Mouse (Mus musculus) midbrain, embryonic 11.5 days (tissue): ENCODE measurements around the gene Ing1. TPM values are rescaled to one million over a fixed set of nuclear protein-coding genes. Genes with fewer than 3 reads are reported as not detected.

ENCODE experiments used
- ATAC-seq: fragments of 200-750 bp; cut with Nextera tagmentation; 2 replicates; pipeline ENCODE4 v1.8.0; 2017; ENCODE audit warnings: moderate TSS enrichment, moderate library complexity; ENCODE audit not compliant: low FRiP score
- DNase-seq: peaks from one replicate; pipeline ENCODE4 v3.0.0; 2015; ENCODE audit warnings: low spot score; ENCODE audit errors: missing footprints
- H3K27ac ChIP-seq: fragments of 300-500 bp; sonication (generic); 2 replicates; pipeline ENCODE4 v1.5.1; 2014; ENCODE audit warnings: low read depth, low read length
- H3K27me3 ChIP-seq: fragments of 300-500 bp; sonication (generic); 2 replicates; pipeline ENCODE4 v1.6.1; 2014; ENCODE audit warnings: mild to moderate bottlenecking, low read length, moderate library complexity, mixed read lengths; ENCODE audit not compliant: control insufficient read depth, insufficient read depth
- H3K36me3 ChIP-seq: fragments of 300-500 bp; sonication (generic); 2 replicates; pipeline ENCODE4 v1.6.1; 2014; ENCODE audit warnings: mild to moderate bottlenecking, low read length, moderate library complexity, mixed read lengths; ENCODE audit not compliant: control insufficient read depth, insufficient read depth
- H3K4me1 ChIP-seq: fragments of 300-500 bp; sonication (generic); 2 replicates; pipeline ENCODE4 v1.6.1; 2014; ENCODE audit warnings: low read length; ENCODE audit not compliant: control insufficient read depth, insufficient read depth
- H3K4me2 ChIP-seq: fragments of 300-500 bp; sonication (generic); 2 replicates; pipeline ENCODE4 v1.6.1; 2014; ENCODE audit warnings: mild to moderate bottlenecking, moderate library complexity
- H3K4me3 ChIP-seq: fragments of 300-500 bp; sonication (generic); 2 replicates; pipeline ENCODE4 v1.5.1; 2014; ENCODE audit warnings: low read depth, low read length
- H3K9ac ChIP-seq: fragments of 300-500 bp; sonication (generic); 2 replicates; pipeline ENCODE4 v1.6.1; 2014; ENCODE audit warnings: low read length
- H3K9me3 ChIP-seq: fragments of 300-500 bp; sonication (generic); 2 replicates; pipeline ENCODE4 v1.6.1; 2016; ENCODE audit warnings: low read length; ENCODE audit not compliant: control insufficient read depth
- WGBS: fragments of 180-500 bp; shearing (Covaris S2); extraction: QIAGEN DNeasy Blood & Tissue Kit; methylation state at CpG from one replicate; pipeline ENCODE4 v1.1.7; 2014; 5-methylcytosine and 5-hydroxymethylcytosine counted together
- polyA plus RNA-seq: library from polyadenylated mRNA; unstranded; fragments of >200 nt; fragmentation: Nextera tagmentation; extraction: Ambion mirVana; gene quantifications from 2 replicates; pipeline ENCODE4 v1.2.1, GENCODE M21; 2014

Gene Ing1
- polyA plus RNA-seq, 1 experiment from 2014 or later, result 48.1 TPM

GRCm38 (mm10) chr8:11569260-11570097 is 14.1 kb downstream of the Ing1 start:
- 84% methylated on average over 22 of the region's 22 CpGs for WGBS
- peaks cover 9% of the 10 kb centered on the region for H3K36me3 ChIP-seq
- no peak overlapping the region for H3K4me3 ChIP-seq
- ATAC-seq (no peak), DNase-seq (no peak)
- no peaks in the 10 kb centered on the region for H3K4me1 ChIP-seq
- H3K27me3 ChIP-seq, result no peaks in the 10 kb centered on the region
- H3K4me2 ChIP-seq, result no peak overlapping the region
- no peaks in the 10 kb centered on the region for H3K9me3 ChIP-seq
- H3K9ac ChIP-seq, result no peak overlapping the region
- H3K27ac ChIP-seq, result no peak overlapping the region

GRCm38 (mm10) chr8:11570742-11571141 is 15.4 kb downstream of the Ing1 start:
- H3K4me1 ChIP-seq, result no peaks in the 10 kb centered on the region
- WGBS, result 94% methylated on average over 4 of the region's 4 CpGs
- no peak overlapping the region for H3K4me2 ChIP-seq
- no peak overlapping the region for H3K9ac ChIP-seq
- DNase-seq, result no peak
- no peaks in the 10 kb centered on the region for H3K9me3 ChIP-seq
- no peak for ATAC-seq
- H3K27me3 ChIP-seq, result no peaks in the 10 kb centered on the region
- no peak overlapping the region for H3K27ac ChIP-seq
- H3K36me3 ChIP-seq, result 0 out of 2 replicates have a peak, but pooled peaks cover 5% of the 10 kb centered on the region
- H3K4me3 ChIP-seq, result no peak overlapping the region

GRCm38 (mm10) chr8:11571950-11572349 is 16.6 kb downstream of the Ing1 start:
- Histone ChIP-seq H3K4me1 (no peaks in the 10 kb centered on the region), H3K36me3 (0 out of 2 replicates have a peak, but pooled peaks cover 2% of the 10 kb centered on the region), H3K27ac (no peak overlapping the region), H3K27me3 (no peaks in the 10 kb centered on the region), H3K9me3 (no peaks in the 10 kb centered on the region), H3K4me3 (no peak overlapping the region), H3K4me2 (no peak overlapping the region), H3K9ac (no peak overlapping the region)
- ATAC-seq, result no peak
- no peak for DNase-seq
- WGBS, result 91% methylated on average over 10 of the region's 10 CpGs

GRCm38 (mm10) chr8:11572428-11572827 is 17.1 kb downstream of the Ing1 start:
- Histone ChIP-seq H3K9me3 (no peaks in the 10 kb centered on the region), H3K27me3 (no peaks in the 10 kb centered on the region), H3K4me3 (no peak overlapping the region), H3K4me1 (no peaks in the 10 kb centered on the region), H3K4me2 (no peak overlapping the region), H3K36me3 (no peaks in the 10 kb centered on the region), H3K27ac (no peak overlapping the region), H3K9ac (no peak overlapping the region)
- DNase-seq (no peak), ATAC-seq (no peak)
- WGBS, result 76% methylated on average over 6 of the region's 6 CpGs

- ATAC-seq (no peak), DNase-seq (no peak)
- Histone ChIP-seq H3K27me3 (no peaks in the 10 kb centered on the region), H3K9ac (no peak overlapping the region), H3K4me2 (no peak overlapping the region), H3K36me3 (no peaks in the 10 kb centered on the region), H3K4me1 (no peaks in the 10 kb centered on the region), H3K4me3 (no peak overlapping the region), H3K27ac (no peak overlapping the region), H3K9me3 (no peaks in the 10 kb centered on the region)
- WGBS, result 80% methylated on average over 9 of the region's 9 CpGs
Measured at GRCm38 (mm10) chr8:11574911-11575603, 19.7 kb downstream of the Ing1 start.

GRCm38 (mm10) chr8:11575604-11576384 is 20.4 kb downstream of the Ing1 start:
- Histone ChIP-seq H3K4me3 (no peak overlapping the region), H3K9ac (no peak overlapping the region), H3K36me3 (no peaks in the 10 kb centered on the region), H3K27ac (no peak overlapping the region), H3K4me2 (no peak overlapping the region), H3K27me3 (no peaks in the 10 kb centered on the region), H3K9me3 (no peaks in the 10 kb centered on the region), H3K4me1 (no peaks in the 10 kb centered on the region)
- no peak for ATAC-seq
- WGBS, result 64% methylated on average over 16 of the region's 16 CpGs
- no peak for DNase-seq

- no peak for ATAC-seq
- Histone ChIP-seq H3K9me3 (no peaks in the 10 kb centered on the region), H3K9ac (no peak overlapping the region), H3K27me3 (no peaks in the 10 kb centered on the region), H3K4me1 (no peaks in the 10 kb centered on the region), H3K4me3 (no peak overlapping the region), H3K4me2 (no peak overlapping the region), H3K36me3 (no peaks in the 10 kb centered on the region), H3K27ac (no peak overlapping the region)
- no peak for DNase-seq
- 85% methylated on average over 21 of the region's 21 CpGs for WGBS
Measured at GRCm38 (mm10) chr8:11585513-11586373, 30.4 kb downstream of the Ing1 start.

- no peak overlapping the region for H3K4me3 ChIP-seq
- H3K27ac ChIP-seq, result no peak overlapping the region
- no peak overlapping the region for H3K4me2 ChIP-seq
- DNase-seq, result no peak
- no peaks in the 10 kb centered on the region for H3K4me1 ChIP-seq
- no peak overlapping the region for H3K9ac ChIP-seq
- H3K9me3 ChIP-seq, result no peaks in the 10 kb centered on the region
- ATAC-seq, result no peak
- no peaks in the 10 kb centered on the region for H3K27me3 ChIP-seq
- no peaks in the 10 kb centered on the region for H3K36me3 ChIP-seq
- WGBS, result 69% methylated on average over 2 of the region's 2 CpGs
Measured at GRCm38 (mm10) chr8:11586374-11586745, 31.0 kb downstream of the Ing1 start.
